Mouse (Mus musculus): Measurements from ENCODE around the gene Vmn1r107.
"Not testable (repeated sequence)": the region's sequence is repeated elsewhere in the genome, so short reads cannot be mapped to it uniquely, and the experiment has no call there.

Gene Vmn1r107

GRCm38 (mm10) chr7:20668618-20669017, at the start of gene Vmn1r107:
Gene Vmn1r107, plus strand, starts transcription at chr7:20668918.
- DNase-seq (ENCODE audit: low spot score in 2 of 2), result not testable (repeated sequence)

GRCm38 (mm10) chr7:20703116-20703515, 34.4 kb downstream of the Vmn1r107 start, which contains the start of gene Vmn1r111:
Gene Vmn1r111, minus strand, starts transcription at chr7:20703216.
- not testable (repeated sequence) for DNase-seq (ENCODE audit: low spot score in 2 of 2)

All from urinary bladder, adult 18-20 months (tissue).